Mouse (Mus musculus) cerebral cortex, adult 2 months (tissue): ENCODE data around the gene Prkg1.

Source experiments
- WGBS: fragments of 180-500 bp; shearing (Covaris S2); methylation state at CpG from one replicate; pipeline ENCODE4 v1.1.7; 2018; 5-methylcytosine and 5-hydroxymethylcytosine counted together

The Prkg1 gene

DNA sequence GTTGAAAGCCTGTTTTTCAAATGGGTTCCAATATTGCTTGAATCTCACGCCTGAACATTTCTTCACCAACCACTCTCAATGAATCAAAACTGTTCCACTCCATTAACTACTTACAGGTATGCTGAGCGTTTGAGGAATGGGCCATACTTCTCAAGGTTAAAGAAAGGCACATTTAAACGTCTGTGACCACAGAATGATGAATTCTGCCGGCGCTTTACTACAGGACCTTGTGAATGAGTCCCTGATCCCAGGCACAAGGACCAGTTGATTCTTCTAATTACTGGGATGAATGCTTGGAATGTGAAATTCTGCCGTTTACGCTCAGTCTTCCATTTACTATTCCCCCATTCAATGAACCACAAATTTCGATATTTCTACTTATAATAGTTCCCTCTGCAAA is 632.2 kb downstream of the Prkg1 start:
- WGBS = 84% methylated on average over 8 of the region's 8 CpGs

DNA sequence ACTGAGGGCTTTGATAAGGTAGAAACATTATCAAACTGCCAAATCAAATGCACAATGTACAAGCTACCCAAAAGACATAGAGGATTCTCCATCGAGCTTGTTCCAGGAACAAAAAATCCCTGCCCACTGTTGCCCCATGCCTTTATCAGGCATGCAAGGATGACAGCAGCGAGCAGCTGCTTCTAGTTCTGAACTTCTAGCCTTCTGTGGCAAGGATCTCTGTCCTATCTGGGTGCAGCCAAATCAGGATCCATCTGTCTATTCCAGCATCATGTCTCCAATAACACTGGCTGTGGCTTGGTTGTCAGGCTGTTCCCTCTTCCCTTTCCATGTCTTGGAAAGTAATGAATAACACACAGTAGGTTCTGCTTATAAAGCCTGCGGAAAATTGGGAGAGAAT is 640.2 kb downstream of the Prkg1 start:
- 83% methylated on average over 3 of the region's 3 CpGs for WGBS

DNA sequence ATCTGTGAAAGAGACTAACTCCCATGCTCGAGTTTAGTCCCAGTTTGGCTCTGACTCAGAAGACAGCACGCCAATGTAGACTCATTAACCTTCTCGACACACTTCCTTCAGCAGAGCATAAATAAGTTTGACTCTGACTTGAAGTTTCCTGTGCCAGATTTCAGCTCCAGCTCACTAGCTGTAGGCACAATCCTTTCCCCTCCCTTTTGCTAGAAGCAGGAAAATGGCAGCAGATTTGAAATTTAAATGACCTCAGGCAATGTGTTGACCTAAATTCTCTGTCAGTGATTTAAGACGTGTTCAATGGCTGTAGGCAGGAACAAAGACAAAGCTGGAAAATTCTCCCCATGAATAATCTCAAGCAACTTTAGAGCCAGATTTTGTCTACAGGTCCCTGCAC is 650.1 kb downstream of the Prkg1 start:
- 17% methylated on average over 4 of the region's 4 CpGs for WGBS

DNA sequence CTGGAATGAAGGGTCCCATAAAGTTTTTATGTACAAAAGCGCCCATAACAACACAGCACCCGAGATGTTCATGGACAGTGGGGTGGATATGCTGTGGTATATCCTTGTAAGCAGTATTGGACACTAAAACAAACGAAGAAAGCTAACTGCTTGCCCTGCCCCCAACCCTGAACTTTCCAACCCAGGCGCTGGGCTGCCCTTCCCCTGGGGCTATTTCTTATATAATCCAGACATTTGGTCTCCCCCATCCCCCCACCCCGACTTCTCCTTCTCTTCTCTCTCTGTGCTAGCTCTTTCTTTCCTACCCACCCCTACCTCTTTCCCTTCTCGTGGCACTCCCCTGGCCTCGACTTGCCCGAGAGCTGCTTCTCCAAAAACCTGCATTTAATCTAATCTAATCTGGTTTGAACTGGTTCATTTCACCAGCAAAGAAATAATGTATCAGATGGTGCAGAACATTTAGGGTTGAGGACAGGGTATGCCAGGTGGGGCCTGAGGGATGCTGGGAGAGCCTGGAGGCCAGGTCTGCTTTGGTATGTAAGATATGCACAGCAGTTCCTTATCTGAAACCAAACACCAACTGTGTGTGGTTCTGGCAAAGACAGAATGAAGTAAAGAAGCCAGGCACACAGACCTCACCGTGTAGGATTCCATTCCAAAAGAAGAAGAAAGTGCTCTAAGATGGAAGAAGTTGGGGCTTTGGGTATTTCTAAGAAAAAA is 657.8 kb downstream of the Prkg1 start:
- 70% methylated on average over 9 of the region's 9 CpGs for WGBS

DNA sequence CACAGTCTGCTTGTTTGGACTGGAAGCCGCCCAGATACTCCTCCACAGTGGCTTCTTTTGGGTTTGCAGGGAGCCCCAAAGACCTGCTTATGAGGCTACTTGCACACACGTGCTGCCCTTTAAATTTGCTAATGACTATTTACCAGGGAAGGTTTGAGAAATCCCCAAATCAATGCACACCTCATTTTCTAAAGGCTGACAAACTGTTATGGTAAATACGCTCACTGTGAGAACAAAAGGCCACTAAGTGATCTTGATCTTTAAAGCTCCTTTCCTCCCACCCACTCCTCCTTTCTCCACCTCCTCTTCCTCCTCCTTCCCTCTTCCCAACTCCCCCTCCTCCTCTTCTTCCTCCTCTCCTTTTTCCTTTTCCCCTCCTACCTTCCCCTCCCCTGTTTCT is 658.8 kb downstream of the Prkg1 start:
- WGBS = 66% methylated on average over 3 of the region's 3 CpGs

DNA sequence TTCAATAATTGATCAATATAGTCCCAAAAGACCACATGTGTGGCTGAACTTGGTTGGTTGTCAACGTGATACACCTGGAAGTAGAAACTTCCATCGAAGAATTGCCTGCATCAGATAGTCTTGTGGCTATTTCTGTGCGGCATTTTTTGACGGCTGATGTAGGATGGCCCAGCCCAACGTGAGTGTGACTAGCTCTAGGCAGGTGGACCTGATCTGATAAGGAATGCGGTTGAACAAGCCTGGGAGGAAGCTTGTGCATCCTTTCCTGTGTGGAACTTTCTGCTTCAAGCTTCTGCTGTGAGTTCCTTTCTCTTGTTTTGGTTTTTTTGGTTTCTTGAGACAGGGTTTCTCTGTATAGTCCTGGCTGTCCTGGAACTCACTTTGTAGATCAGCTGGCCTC is 660.1 kb downstream of the Prkg1 start:
- WGBS = 86% methylated on average over 6 of the region's 6 CpGs

DNA sequence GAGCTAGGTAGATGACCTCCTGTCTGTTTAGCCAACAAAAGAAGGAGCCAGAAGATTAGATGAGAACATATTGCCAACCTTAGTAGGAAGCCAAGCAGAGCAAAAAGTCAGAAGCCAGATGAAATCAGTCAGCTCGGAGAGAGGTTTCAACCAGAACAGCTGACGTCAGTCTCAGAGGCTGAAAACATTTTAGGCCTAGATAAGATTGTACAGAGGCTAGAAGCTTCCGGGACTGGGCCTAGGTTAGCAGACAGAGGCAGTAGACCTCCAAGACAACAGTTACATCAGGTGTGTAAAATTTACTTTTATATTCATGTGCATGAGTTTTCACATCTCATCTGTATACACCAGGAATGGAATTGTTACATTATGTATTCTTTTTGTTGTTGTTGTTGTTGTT is 665.5 kb downstream of the Prkg1 start:
- WGBS = 95% methylated on average over 3 of the region's 3 CpGs

DNA sequence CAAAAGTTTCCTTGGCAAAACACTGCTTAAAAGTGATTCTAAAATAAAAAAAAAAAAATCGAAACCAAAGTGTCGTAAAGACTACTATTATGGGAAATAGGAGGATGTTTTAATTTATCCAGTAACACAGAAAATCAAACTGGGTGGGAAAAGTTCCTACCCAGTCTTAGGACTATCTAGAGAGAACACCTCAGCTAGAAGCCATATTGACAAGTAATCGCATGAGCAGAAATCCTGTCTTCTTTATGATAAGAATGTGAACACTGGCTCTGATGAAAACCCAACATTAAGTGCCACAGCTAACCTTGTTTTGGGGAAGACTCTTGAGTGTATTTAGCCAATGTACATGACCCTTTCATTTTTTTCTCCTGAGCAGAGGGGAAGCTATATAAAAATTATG is 667.0 kb downstream of the Prkg1 start:
- 55% methylated on average over 3 of the region's 3 CpGs for WGBS

DNA sequence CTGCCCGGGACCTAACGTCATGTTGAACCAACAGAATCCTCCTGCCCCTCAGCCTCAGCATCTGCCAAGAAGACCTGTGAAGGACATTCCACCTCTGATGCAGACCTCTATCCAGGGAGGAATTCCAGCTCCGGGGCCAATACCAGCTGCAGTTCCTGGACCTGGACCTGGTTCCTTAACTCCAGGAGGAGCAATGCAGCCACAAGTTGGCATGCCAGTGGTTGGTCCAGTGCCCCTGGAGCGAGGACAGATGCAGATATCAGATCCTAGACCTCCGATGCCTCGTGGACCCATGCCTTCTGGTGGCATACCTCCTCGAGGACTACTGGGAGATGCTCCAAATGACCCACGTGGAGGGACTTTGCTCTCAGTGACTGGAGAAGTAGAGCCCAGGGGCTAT is 681.1 kb downstream of the Prkg1 start:
- WGBS = 97% methylated on average over 8 of the region's 8 CpGs

DNA sequence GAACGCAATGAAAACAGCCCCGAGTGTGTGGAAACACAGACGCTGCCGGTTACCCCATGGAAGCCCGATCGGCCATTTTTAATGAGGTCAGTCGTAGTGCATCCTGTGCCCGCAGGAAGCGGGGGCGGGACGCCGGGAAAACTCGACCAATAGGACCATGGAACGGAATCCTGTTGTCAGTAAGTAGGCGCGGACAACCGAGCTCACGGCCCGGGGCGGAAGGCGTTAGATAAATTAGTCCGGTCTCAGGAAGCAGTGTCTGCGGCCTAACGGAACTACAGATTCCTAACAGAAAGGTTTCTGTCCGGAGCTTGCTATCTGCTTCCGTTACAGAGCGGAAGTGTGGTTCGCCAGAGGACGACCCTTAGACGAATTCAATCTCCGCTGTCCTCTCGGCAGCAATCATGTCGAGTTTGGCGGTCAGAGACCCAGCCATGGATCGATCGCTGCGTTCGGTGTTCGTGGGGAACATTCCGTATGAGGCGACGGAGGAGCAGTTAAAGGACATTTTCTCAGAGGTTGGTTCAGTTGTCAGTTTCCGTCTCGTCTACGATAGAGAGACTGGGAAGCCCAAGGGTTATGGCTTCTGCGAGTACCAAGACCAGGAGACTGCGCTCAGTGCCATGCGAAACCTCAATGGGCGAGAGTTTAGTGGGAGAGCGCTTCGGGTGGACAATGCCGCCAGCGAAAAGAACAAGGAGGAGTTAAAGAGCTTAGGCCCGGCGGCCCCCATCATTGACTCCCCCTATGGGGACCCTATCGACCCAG is 682.0 kb downstream of the Prkg1 start, which contains the start of gene Cstf2t:
Gene Cstf2t, plus strand, starts transcription at position 176 of the 768 bp plus-strand sequence.
- 2% methylated on average over 56 of the region's 56 CpGs for WGBS

DNA sequence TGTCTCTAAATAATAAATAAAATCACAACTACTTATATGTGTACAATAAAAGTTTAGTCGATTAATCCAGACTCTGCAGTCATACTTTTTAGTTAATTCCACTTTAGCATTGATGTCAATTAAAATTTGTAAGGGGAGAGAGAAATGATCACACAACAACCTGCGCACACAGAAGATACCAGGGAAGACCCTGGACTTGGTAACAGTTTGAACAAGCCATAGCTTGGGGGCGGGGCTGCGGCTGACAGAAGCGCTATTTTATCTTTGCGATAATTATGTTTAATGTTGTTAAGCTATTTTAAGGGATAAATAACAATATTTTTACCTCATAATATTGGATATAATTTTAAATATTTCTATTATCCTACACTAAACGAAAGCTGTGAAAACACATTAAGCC is 682.6 kb downstream of the Prkg1 start:
- WGBS = 16% methylated on average over 7 of the region's 7 CpGs

DNA sequence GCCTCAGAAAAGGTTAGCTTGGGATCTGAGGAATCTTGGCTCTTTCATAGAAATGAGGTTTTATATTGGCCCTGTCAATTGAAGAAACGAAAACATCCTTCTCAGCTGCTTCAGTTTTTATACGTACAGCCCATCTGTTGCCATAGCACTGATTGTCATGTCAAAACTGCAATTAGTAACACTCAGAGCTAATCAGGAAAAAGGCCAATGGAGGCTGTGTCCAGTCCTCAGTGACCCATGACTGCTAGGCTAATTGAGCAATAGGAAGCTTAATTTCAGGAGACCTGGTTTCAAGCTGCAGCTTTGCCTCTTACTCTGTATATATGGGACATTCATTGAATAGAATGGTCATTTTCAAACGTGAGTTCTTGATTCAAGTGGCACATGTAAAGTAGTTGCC is 686.6 kb downstream of the Prkg1 start:
- WGBS = 36% methylated on average over 3 of the region's 3 CpGs

DNA sequence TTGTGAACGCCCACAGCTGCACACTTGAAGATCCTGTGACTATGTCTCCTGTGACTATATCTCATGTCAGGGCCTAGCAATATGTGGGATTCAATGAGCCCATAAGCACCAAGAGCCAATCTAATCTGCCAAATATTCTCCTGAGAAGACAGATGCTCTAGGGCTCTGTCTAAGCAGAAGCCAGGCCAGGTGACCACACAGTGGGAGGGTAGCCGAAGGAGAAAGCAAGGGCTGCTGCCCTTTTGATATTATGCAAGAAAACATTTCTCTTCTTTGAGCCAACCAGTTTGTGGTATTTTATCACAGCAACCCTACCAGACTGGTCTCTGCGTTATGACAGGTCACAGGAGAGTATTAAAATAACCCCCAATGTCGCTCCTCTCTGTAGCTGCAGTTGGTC is 688.7 kb downstream of the Prkg1 start:
- 98% methylated on average over 4 of the region's 4 CpGs for WGBS

DNA sequence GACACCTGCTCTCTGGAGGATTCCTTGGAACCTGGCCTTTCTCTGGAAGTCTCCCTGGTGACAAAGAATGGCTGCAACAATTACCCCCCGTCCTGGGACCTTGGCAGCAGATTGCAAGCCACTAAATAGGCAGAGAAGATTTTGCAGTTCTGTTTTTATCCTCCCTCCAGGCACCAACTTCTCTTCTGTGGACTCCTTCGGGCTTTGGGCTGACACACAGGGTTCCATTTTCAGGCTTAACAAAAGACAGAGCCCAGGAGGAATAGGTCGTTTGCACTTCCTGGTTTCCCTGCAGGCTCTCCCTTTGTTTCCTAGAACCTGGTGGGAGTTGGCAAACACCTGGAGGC is 690.1 kb downstream of the Prkg1 start:
- WGBS = 14% methylated on average over 3 of the region's 3 CpGs

DNA sequence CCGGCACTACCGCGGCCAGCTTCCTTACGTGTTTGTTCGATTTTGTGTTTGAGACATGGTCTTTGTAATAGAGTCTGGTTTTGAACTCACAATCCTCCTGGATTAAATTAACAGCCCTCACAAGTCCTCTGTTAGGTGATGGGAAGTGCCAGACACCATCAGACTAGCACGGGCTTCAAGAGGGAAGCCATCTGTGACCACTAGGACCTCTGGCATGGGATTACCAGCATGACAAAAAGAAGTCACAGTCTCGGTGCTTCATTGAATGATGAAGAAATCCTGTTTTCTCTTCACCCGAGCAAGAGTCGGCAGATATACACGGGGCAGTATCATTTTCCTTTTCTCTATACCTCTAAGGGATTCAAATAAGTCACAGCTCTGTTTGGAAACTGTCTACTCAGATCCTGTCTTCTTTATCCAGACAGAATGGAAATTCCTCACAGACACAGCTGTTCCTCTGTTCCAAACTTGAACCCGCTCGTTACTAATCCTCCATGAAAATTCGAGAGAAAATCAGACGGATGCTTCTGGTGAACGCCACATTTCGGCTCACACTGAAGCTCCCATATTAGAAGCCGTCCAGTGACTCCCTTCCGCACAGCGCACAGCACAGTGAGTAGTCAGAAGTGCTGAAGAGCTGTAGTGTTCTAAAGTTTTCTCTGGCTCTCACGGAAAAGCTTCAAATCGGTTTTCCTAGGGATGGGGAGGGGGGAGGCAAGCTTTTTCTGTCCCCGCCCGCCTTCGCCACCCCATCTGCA is 690.7 kb downstream of the Prkg1 start:
- 31% methylated on average over 24 of the region's 24 CpGs for WGBS

DNA sequence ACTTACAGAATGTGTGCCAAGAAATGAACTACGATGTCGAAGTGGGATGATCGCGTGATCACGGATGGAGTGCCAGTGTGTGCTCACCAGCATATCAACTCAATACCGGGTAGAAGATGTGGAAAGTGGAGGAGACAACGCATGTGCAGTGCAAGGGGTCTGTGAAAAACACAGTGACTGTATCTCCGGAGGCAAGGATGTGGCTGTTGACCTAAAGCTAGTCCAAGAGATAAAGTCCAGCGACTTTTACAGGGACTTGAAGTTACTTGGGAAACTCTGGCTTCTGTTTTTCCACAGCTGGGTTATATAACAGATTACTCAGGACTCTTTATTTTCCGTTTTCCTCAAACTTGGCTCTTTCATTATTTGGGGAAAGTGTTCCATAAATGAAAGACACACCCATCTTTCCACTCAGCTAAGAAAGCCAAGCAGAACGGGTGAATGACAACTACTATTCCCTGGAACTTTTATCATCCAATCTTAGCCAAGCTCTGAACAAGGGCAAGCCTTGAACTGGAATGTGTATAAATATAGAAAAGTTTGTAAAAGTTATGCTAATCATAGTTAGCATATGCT is 699.5 kb downstream of the Prkg1 start:
- WGBS = 84% methylated on average over 11 of the region's 11 CpGs

DNA sequence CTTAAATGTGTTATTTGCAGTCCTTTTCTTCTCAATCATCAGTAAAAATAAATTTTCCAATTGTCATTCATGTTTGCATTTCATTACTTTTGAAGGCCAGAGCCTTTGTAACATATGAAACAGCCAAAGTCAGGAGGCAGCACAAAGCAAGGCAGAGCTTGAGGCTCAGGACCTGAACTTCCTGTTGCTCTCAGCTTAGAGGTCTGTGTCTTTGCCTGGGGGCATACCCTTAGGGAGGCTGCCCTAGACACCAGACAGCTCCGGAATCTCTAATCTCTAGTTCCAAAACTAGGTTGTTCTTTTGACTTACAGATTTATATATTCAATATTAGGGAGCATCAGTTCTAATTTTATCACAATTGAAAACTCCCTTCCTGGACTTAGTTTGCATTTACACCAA is 700.1 kb downstream of the Prkg1 start:
- 81% methylated on average over 1 of the region's 1 CpGs for WGBS

DNA sequence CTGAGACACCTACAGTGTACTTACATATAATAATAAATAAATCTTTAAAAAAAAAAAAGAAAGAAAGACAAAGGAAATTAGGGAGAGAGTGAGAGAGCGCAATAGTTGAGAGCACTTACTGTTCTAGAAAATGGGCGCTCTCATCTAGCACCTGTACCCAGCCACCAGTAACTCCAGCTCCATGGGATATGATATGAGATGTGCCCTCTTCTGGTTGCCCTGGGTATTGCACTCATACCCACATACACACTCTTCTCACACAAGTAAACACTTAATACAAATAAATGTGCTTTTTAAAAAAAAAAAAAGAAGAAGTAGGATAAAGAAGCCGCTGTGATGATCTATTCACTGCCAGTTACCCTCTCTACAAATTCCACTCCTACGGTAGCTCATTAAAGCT is 718.2 kb downstream of the Prkg1 start:
- WGBS = 98% methylated on average over 4 of the region's 4 CpGs

DNA sequence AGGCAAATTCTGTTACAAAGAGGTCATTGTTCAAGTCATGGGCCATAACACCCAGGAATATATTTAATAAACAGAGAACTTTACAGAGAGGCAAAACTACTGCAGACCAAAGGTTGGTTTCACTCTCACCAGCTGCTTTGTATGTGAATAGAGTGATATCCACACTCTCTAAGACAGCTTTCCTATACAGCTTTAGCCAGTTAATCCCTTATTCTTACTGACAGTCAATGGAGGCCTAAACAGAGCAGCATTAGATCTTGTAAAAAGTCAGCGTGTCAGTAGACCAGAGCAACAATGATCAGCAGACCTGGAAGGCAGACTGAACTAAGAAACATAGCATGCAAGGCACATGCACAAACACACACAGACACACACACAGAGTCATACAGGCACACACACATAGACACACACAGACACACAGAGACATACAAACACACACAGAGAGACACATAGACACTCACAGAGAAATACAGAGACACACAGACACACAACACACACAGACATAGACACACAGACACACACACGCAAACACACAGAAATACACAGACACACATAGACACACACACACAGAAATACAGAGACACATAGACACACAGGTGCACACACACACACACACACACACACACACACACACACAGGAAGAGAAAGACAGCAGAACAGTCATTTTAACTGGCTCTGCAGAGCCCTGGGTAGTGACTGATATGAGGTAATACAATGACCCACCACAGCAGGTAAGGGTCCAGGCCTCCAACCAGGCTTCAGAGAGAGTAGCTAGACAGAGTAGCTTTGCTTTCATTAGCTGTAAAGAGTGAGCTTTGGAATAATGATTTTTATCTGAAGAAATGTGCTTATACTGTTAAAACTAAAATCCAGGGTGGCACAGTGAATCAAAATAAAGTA is 723.6 kb downstream of the Prkg1 start:
- 91% methylated on average over 2 of the region's 2 CpGs for whole genome bisulfite sequencing

DNA sequence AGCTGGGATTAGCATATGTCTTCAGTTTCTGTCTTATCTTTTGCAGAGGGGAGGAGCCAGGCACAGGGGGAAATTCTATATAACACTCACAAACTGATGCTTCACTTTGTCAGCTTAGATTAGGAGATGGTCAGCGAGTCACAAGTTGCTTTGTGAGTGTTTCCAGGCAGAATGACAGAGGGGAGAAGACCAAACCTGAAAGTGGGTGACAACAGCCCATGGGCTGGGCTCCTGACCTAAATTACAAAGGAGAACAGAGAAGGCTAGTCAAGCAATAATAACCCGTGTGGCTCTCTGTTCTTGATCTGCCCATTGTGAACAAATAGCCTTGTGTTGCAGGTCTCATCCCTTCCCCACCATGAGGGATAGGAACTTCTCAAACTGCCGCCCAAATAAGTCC is 725.9 kb downstream of the Prkg1 start:
- 90% methylated on average over 3 of the region's 3 CpGs for WGBS

DNA sequence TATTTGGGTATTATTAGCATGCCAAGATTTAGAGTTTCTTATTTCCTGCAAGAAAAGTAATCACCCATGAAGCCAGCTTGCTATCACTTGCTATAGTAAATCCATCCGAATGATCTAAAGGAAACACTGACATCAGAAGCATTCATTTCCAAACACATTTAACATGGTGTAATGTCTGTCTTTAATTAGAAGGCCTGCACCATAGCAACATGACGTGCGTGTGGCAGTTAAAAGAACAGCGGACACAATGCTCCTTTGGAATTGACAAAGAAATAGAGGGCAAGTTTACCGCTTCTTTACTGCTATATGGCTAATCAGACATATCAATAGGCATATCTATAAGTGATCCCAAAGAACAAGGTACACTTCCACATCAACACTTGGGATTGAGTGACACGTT is 733.2 kb downstream of the Prkg1 start:
- 52% methylated on average over 6 of the region's 6 CpGs for WGBS
